Mouse (Mus musculus) olfactory bulb, adult 2 months (tissue): ENCODE measurements around the gene Galnt7. TPM values are rescaled to one million over a fixed set of nuclear protein-coding genes. Genes with fewer than 3 reads are reported as not detected.

Experiments
- H3K27ac ChIP-seq: fragments of 200-500 bp; 2 replicates; pipeline ENCODE4 v1.5.1; 2012; ENCODE audit warnings: low read depth, low read length; ENCODE audit not compliant: insufficient read depth
- H3K4me1 ChIP-seq: fragments of 200-500 bp; 2 replicates; pipeline ENCODE4 v1.6.1; 2012; ENCODE audit warnings: low read length; ENCODE audit not compliant: control insufficient read depth, insufficient read depth
- H3K4me3 ChIP-seq: fragments of 200-500 bp; 2 replicates; pipeline ENCODE4 v1.5.1; 2012; ENCODE audit warnings: mild to moderate bottlenecking, low read depth, low read length, moderate library complexity; ENCODE audit not compliant: insufficient read depth
- CTCF ChIP-seq: fragments of 200-500 bp; IDR thresholded peaks from 2 replicates; pipeline ENCODE4 v1.5.1; 2012; ENCODE audit warnings: low read depth, mild to moderate bottlenecking, low read length, moderate library complexity; ENCODE audit not compliant: insufficient read depth
- POLR2A ChIP-seq: fragments of 200-500 bp; IDR thresholded peaks from 2 replicates; pipeline ENCODE4 v1.6.1; 2012; ENCODE audit warnings: mild to moderate bottlenecking, low read depth, low read length, moderate library complexity; ENCODE audit not compliant: insufficient read depth
- WGBS: fragments of 180-500 bp; shearing (Covaris S2); methylation state at CpG from one replicate; pipeline ENCODE4 v1.1.7; 2018; 5-methylcytosine and 5-hydroxymethylcytosine counted together
- polyA plus RNA-seq: library from polyadenylated mRNA; stranded (reverse); fragments of >200 nt; gene quantifications from 2 replicates; pipeline ENCODE4 v1.2.4, GENCODE M21; 2012; ENCODE audit warnings: low replicate concordance; ENCODE audit not compliant: missing spikeins, insufficient read depth, insufficient read length

Galnt7 gene
- polyA plus RNA-seq, 1 experiment = not detected

DNA sequence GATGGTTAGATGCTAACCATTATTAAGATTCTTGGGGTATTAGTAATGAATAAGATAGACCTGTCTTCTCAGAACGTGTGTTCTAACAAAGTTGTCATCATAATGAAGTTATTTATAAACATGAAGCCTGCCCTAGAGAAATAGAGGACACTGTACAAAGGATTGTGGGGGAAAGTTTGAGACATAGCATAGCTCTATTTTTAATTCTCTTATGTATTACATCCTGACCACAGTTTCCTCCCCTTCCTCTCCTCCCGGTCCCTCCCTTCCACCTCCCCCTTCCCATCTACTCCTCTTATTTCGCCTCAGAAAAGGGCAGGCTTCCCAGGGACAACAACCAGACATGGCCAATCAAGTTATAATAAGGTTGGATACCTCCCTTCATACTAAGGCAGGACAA, 174.4 kb downstream of the Galnt7 start:
- Histone ChIP-seq H3K4me1 (no peaks in the 10 kb centered on the region), H3K4me3 (no peak overlapping the region), H3K27ac (no peak overlapping the region)
- WGBS = 76% methylated on average over 3 of the region's 3 CpGs
- TF ChIP-seq POLR2A (no peak), CTCF (no peak)

Other genes starting within 250 kb of the Galnt7 start
- gene Scrg1, start 197.1 kb downstream of the Galnt7 start, polyA plus RNA-seq = not detected in 2 replicates
- not detected in 2 replicates for gene Sap30, start 165.2 kb downstream of the Galnt7 start, polyA plus RNA-seq
- gene Hmgb2, start 141.1 kb downstream of the Galnt7 start, polyA plus RNA-seq = not detected in 2 replicates